In the genomic region with DNA sequence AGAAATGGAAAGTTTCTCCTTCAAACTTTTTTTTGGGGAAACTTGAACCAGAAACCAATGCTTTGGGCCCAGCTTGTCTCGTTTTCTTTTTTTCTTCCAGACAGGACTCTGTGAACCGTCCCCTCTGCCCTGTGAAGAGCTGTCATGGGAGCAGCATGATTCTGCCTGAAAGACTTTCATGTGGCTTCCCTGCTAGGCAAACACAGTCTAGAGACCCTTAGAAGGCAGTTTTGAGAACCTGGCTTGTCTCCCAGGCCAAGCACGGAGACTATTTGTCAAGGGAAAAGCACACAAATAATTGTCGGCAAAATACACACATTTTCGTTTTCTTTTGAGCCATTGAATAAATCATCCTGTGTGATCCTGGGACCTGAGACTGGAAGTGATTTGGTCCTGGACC, we compare ENCODE assay signal across 18 mouse cellular contexts.
DNase-seq lines count a peak whose midpoint lies in the region; ATAC-seq and TF ChIP-seq lines count a peak whose summit lies in the region.
"Had no signal": no experiment of that assay in that cellular context is flagged by ENCODE, and none has a peak within 500 bp of the region (broad histone marks: within the 10 kb centered on the region; RNA-seq: fewer than 3 reads in every experiment).

No protein-coding gene starts in this region.

- peak overlapping the region; percentile 15; the same call in 1 of the 2 replicates for H3K9ac ChIP-seq in lung, embryonic 14.5 days
- no peak overlapping the region for H3K9ac ChIP-seq in stomach, embryonic 14.5 days (replicated peaks; ENCODE audit: low read depth, low read length)
- H3K9ac ChIP-seq in stomach, postnatal 0 days (ENCODE audit: low read length), result no peak overlapping the region
- H3K9ac ChIP-seq in stomach, embryonic 15.5 days, result no peak overlapping the region
- H3K9ac ChIP-seq: forebrain, embryonic 15.5 days; hindbrain, embryonic 14.5 days had no signal

- H3K4me1 ChIP-seq in lung, embryonic 14.5 days (ENCODE audit: insufficient read depth), result peaks cover 4% of the 10 kb centered on the region; the same call in 1 of the 2 replicates
- peaks cover 14% of the 10 kb centered on the region; the same call in 1 of the 2 replicates for H3K4me1 ChIP-seq in stomach, embryonic 14.5 days (ENCODE audit: control insufficient read depth, insufficient read depth, low read length)
- peaks cover under 1% of the 10 kb centered on the region; the same call in 1 of the 2 replicates for H3K4me1 ChIP-seq in stomach, postnatal 0 days (replicated peaks; ENCODE audit: control insufficient read depth, insufficient read depth)
- peaks cover 16% of the 10 kb centered on the region for H3K4me1 ChIP-seq in stomach, embryonic 15.5 days

- no peaks in the 10 kb centered on the region for H3K36me3 ChIP-seq in lung, embryonic 14.5 days (ENCODE audit: insufficient read depth)
- H3K36me3 ChIP-seq in stomach, embryonic 14.5 days (ENCODE audit: control insufficient read depth, insufficient read depth, low read length), result no peaks in the 10 kb centered on the region
- no peaks in the 10 kb centered on the region for H3K36me3 ChIP-seq in stomach, postnatal 0 days (ENCODE audit: control insufficient read depth, insufficient read depth, low read length)
- no peaks in the 10 kb centered on the region for H3K36me3 ChIP-seq in stomach, embryonic 15.5 days
- H3K36me3 ChIP-seq: forebrain, embryonic 15.5 days; heart, embryonic 10.5 days had no signal

- intact Hi-C loops in heart, postnatal 10 days (cut with DNase I), result no loop called here

- no peak for TF ChIP-seq CTCF in lung, embryonic 14.5 days (IDR thresholded peaks at IDR 0.05; ENCODE audit: low read depth)
- no peak for TF ChIP-seq CTCF in stomach, postnatal 0 days (IDR thresholded peaks at IDR 0.05; ENCODE audit: low read depth)

- WGBS in lung, embryonic 14.5 days, result 14% methylated on average over 5 of the region's 5 CpGs
- 19% methylated on average over 5 of the region's 5 CpGs for WGBS in stomach, embryonic 14.5 days
- 16% methylated on average over 5 of the region's 5 CpGs for WGBS in stomach, postnatal 0 days
- 17% methylated on average over 5 of the region's 5 CpGs for WGBS in stomach, embryonic 15.5 days

- TF ChIP-seq EP300 in stomach, postnatal 0 days (optimal IDR thresholded peaks at IDR 0.05), result no peak

- H3K4me2 ChIP-seq in lung, embryonic 14.5 days, result no peak overlapping the region
- no peak overlapping the region for H3K4me2 ChIP-seq in stomach, embryonic 14.5 days (replicated peaks; ENCODE audit: low read depth, low read length)
- no peak overlapping the region for H3K4me2 ChIP-seq in stomach, postnatal 0 days (replicated peaks; ENCODE audit: low read depth)
- H3K4me2 ChIP-seq in stomach, embryonic 15.5 days, result no peak overlapping the region
- H3K4me2 ChIP-seq: forebrain, embryonic 15.5 days; hindbrain, embryonic 14.5 days had no signal

- peak; percentile 78 for DNase-seq in heart, adult 11 months
- no peak for DNase-seq in heart, postnatal 10 days
- peak; percentile 67 for DNase-seq in lung, embryonic 14.5 days
- no peak for DNase-seq in lung, postnatal 14 days
- no peak for DNase-seq in stomach, postnatal 0 days (ENCODE audit: low spot score)
- DNase-seq in retina, postnatal 1 day, result no peak
- DNase-seq: adrenal gland, postnatal 10 days; cerebellum, adult 11-12 months; cerebellum, adult 9-10 months; cerebellum, postnatal 25 days; gastrocnemius, postnatal 36 days; heart, adult 18-20 months; heart, postnatal 14 days had no signal

- no peaks in the 10 kb centered on the region for H3K9me3 ChIP-seq in lung, embryonic 14.5 days (ENCODE audit: low read depth, low read length)
- H3K9me3 ChIP-seq in stomach, embryonic 14.5 days (ENCODE audit: control insufficient read depth, low read depth, low read length), result no peaks in the 10 kb centered on the region
- no peaks in the 10 kb centered on the region for H3K9me3 ChIP-seq in stomach, postnatal 0 days (ENCODE audit: control insufficient read depth, low read length)
- H3K9me3 ChIP-seq in stomach, embryonic 15.5 days, result no peaks in the 10 kb centered on the region
- H3K9me3 ChIP-seq: forebrain, embryonic 15.5 days; heart, embryonic 10.5 days had no signal

- ATAC-seq in lung, embryonic 14.5 days (ENCODE audit: insufficient read depth), result peak; percentile 58; the same call in 1 of the 2 replicates
- ATAC-seq in stomach, embryonic 14.5 days (ENCODE audit: insufficient number of reproducible peaks, insufficient read depth, low FRiP score, low read depth), result no peak
- no peak for ATAC-seq in stomach, postnatal 0 days (ENCODE audit: low FRiP score, low TSS enrichment)
- ATAC-seq in stomach, embryonic 15.5 days (ENCODE audit: insufficient read depth, low FRiP score, low read depth), result no peak
- ATAC-seq: forebrain, embryonic 15.5 days had no signal

- H3K27ac ChIP-seq in lung, embryonic 14.5 days (ENCODE audit: low read depth), result peak overlapping the region; percentile 34; the same call in 1 of the 2 replicates
- 0 out of 2 replicates have a peak overlapping the region, but pooled peaks have one; percentile 46 for H3K27ac ChIP-seq in stomach, embryonic 14.5 days (ENCODE audit: low read length)
- no peak overlapping the region for H3K27ac ChIP-seq in stomach, postnatal 0 days (replicated peaks)
- peak overlapping the region; percentile 62 for H3K27ac ChIP-seq in stomach, embryonic 15.5 days
- H3K27ac ChIP-seq: forebrain, embryonic 15.5 days; heart, embryonic 10.5 days; hindbrain, embryonic 14.5 days had no signal

- H3K27me3 ChIP-seq in lung, embryonic 14.5 days (ENCODE audit: insufficient read depth, low read length), result no peaks in the 10 kb centered on the region
- no peaks in the 10 kb centered on the region for H3K27me3 ChIP-seq in stomach, embryonic 14.5 days (ENCODE audit: control insufficient read depth, insufficient read depth, low read length)
- no peaks in the 10 kb centered on the region for H3K27me3 ChIP-seq in stomach, postnatal 0 days (ENCODE audit: control insufficient read depth, insufficient read depth, low read length)
- no peaks in the 10 kb centered on the region; the same call in 1 of the 2 replicates for H3K27me3 ChIP-seq in stomach, embryonic 15.5 days (replicated peaks)
- H3K27me3 ChIP-seq: forebrain, embryonic 15.5 days had no signal

- no peak overlapping the region for H3K4me3 ChIP-seq in lung, embryonic 14.5 days (ENCODE audit: low read depth, low read length)
- no peak overlapping the region for H3K4me3 ChIP-seq in stomach, embryonic 14.5 days (ENCODE audit: low read depth, low read length)
- H3K4me3 ChIP-seq in stomach, postnatal 0 days (ENCODE audit: low read depth, low read length), result no peak overlapping the region
- H3K4me3 ChIP-seq in stomach, embryonic 15.5 days (replicated peaks), result no peak overlapping the region
- H3K4me3 ChIP-seq: forebrain, embryonic 15.5 days; heart, embryonic 10.5 days had no signal

Comparison
In these comparisons a context has a peak if more than half of its experiments do, and no peak if none do; other contexts are left out.
1. DNase-seq: peak in heart, adult 11 months (single experiment) and lung, embryonic 14.5 days (single experiment); none in heart, postnatal 10 days (0 of 2), lung, postnatal 14 days (single experiment), stomach, postnatal 0 days (single experiment) and retina, postnatal 1 day (single experiment).